Mouse (Mus musculus) spleen, postnatal 4 days (tissue): ENCODE data around the gene Hs6st2.

ENCODE experiments used
- DNase-seq, 2 experiments: peaks; one replicate each; pipeline ENCODE4 v3.0.0; 2022; ENCODE audit warnings: low spot score in 2 of 2

The Hs6st2 gene

GRCm38 (mm10) chrX:51585444-51585843 lies 96.2 kb downstream of the Hs6st2 start:
- no peak for DNase-seq

GRCm38 (mm10) chrX:51581704-51582103 lies 100.0 kb downstream of the Hs6st2 start:
- DNase-seq: no peak

GRCm38 (mm10) chrX:51561880-51562279 lies 119.8 kb downstream of the Hs6st2 start:
- DNase-seq: no peak

GRCm38 (mm10) chrX:51539626-51540025 lies 142.0 kb downstream of the Hs6st2 start:
- DNase-seq: no peak

GRCm38 (mm10) chrX:51537082-51537481 lies 144.6 kb downstream of the Hs6st2 start:
- no peak for DNase-seq

- no peak for DNase-seq
These were observed 146.4 kb downstream of the Hs6st2 start for GRCm38 (mm10) chrX:51535226-51535625.

- no peak for DNase-seq
These were observed 150.5 kb downstream of the Hs6st2 start for GRCm38 (mm10) chrX:51531136-51531535.

- no peak for DNase-seq
These were observed 153.1 kb downstream of the Hs6st2 start for GRCm38 (mm10) chrX:51528601-51529000.

- DNase-seq: no peak
These were observed 166.8 kb downstream of the Hs6st2 start for GRCm38 (mm10) chrX:51514831-51515230.

- DNase-seq: no peak
These were observed 175.1 kb downstream of the Hs6st2 start for GRCm38 (mm10) chrX:51506526-51506925.

- DNase-seq: no peak
These were observed 176.0 kb downstream of the Hs6st2 start for GRCm38 (mm10) chrX:51505691-51506090.

GRCm38 (mm10) chrX:51503781-51504471 lies 177.7 kb downstream of the Hs6st2 start:
- no peak for DNase-seq

GRCm38 (mm10) chrX:51497831-51498230 lies 183.8 kb downstream of the Hs6st2 start:
- DNase-seq: no peak

GRCm38 (mm10) chrX:51488374-51488773 lies 193.3 kb downstream of the Hs6st2 start:
- DNase-seq: no peak

GRCm38 (mm10) chrX:51469411-51469810 lies 212.2 kb downstream of the Hs6st2 start:
- DNase-seq: no peak

- no peak for DNase-seq
These were observed 220.2 kb downstream of the Hs6st2 start for GRCm38 (mm10) chrX:51461413-51461812.

- DNase-seq: no peak
These were observed 238.3 kb downstream of the Hs6st2 start for GRCm38 (mm10) chrX:51443366-51443765.

- no peak for DNase-seq
These were observed 249.9 kb downstream of the Hs6st2 start for GRCm38 (mm10) chrX:51431706-51432105.

GRCm38 (mm10) chrX:51425031-51425430 lies 256.6 kb downstream of the Hs6st2 start:
- DNase-seq: no peak

GRCm38 (mm10) chrX:51410289-51410688 lies 271.4 kb downstream of the Hs6st2 start:
- DNase-seq: no peak

GRCm38 (mm10) chrX:51397457-51397856 lies 284.2 kb downstream of the Hs6st2 start:
- no peak for DNase-seq

- peak; percentile 29 to 69 for DNase-seq
These were observed 307.0 kb downstream of the Hs6st2 start for GRCm38 (mm10) chrX:51374670-51375069.

GRCm38 (mm10) chrX:51372477-51373239 lies 309.0 kb downstream of the Hs6st2 start:
- DNase-seq: no peak
